Mouse (Mus musculus): ENCODE data around the gene Skor1. TPM values are rescaled to one million over a fixed set of nuclear protein-coding genes. Genes with fewer than 3 reads are reported as not detected.
A peak's percentile ranks its signal among the peaks of the same experiment; 100 is the strongest.

Skor1 gene
- polyA plus RNA-seq, 1 experiment from 2014 or later = not detected

GRCm38 (mm10) chr9:63163756-63164155, 15.0 kb upstream of the Skor1 start:
- Histone ChIP-seq H3K9ac (ENCODE audit: low read depth, low read length) (no peak overlapping the region), H3K27ac (ENCODE audit: low read depth, low read length) (no peak overlapping the region), H3K4me1 (ENCODE audit: control insufficient read depth, insufficient read depth, low read length) (peaks cover 10% of the 10 kb centered on the region), H3K4me2 (no peak overlapping the region), H3K9me3 (replicated peaks; ENCODE audit: control insufficient read depth, low read length) (no peaks in the 10 kb centered on the region), H3K27me3 (ENCODE audit: control insufficient read depth, insufficient read depth, low read length) (peaks cover 19% of the 10 kb centered on the region), H3K4me3 (ENCODE audit: low read depth, low read length) (no peak overlapping the region), H3K36me3 (ENCODE audit: control insufficient read depth, insufficient read depth, low read length) (peaks cover 3% of the 10 kb centered on the region; the same call in 1 of the 2 replicates)
- 68% methylated on average over 8 of the region's 8 CpGs for WGBS (ENCODE audit: insufficient replicate concordance)
- ATAC-seq (replicated peaks; ENCODE audit: insufficient number of reproducible peaks, low FRiP score, low TSS enrichment) = no peak

GRCm38 (mm10) chr9:63151949-63152348, 3.2 kb upstream of the Skor1 start:
- Histone ChIP-seq H3K9me3 (replicated peaks; ENCODE audit: control insufficient read depth, low read length) (peaks cover 3% of the 10 kb centered on the region; the same call in 1 of the 2 replicates), H3K27me3 (ENCODE audit: control insufficient read depth, insufficient read depth, low read length) (peaks cover 80% of the 10 kb centered on the region), H3K4me2 (no peak overlapping the region), H3K9ac (ENCODE audit: low read depth, low read length) (no peak overlapping the region), H3K27ac (ENCODE audit: low read depth, low read length) (no peak overlapping the region), H3K4me1 (ENCODE audit: control insufficient read depth, insufficient read depth, low read length) (peaks cover 10% of the 10 kb centered on the region; the same call in 1 of the 2 replicates), H3K36me3 (ENCODE audit: control insufficient read depth, insufficient read depth, low read length) (no peaks in the 10 kb centered on the region), H3K4me3 (ENCODE audit: low read depth, low read length) (no peak overlapping the region)
- 27% methylated on average over 14 of the region's 14 CpGs for WGBS (ENCODE audit: insufficient replicate concordance)
- ATAC-seq (replicated peaks; ENCODE audit: insufficient number of reproducible peaks, low FRiP score, low TSS enrichment) = no peak

- Histone ChIP-seq H3K27me3 (ENCODE audit: control insufficient read depth, insufficient read depth, low read length) (peaks cover 84% of the 10 kb centered on the region), H3K4me2 (peak overlapping the region; percentile 36), H3K4me1 (ENCODE audit: control insufficient read depth, insufficient read depth, low read length) (peaks cover 13% of the 10 kb centered on the region; the same call in 1 of the 2 replicates), H3K9ac (ENCODE audit: low read depth, low read length) (no peak overlapping the region), H3K9me3 (replicated peaks; ENCODE audit: control insufficient read depth, low read length) (peaks cover 3% of the 10 kb centered on the region; the same call in 1 of the 2 replicates), H3K27ac (ENCODE audit: low read depth, low read length) (no peak overlapping the region), H3K36me3 (ENCODE audit: control insufficient read depth, insufficient read depth, low read length) (no peaks in the 10 kb centered on the region), H3K4me3 (ENCODE audit: low read depth, low read length) (0 out of 2 replicates have a peak overlapping the region, but pooled peaks have one; percentile 4)
- ATAC-seq (replicated peaks; ENCODE audit: insufficient number of reproducible peaks, low FRiP score, low TSS enrichment) = no peak
- WGBS (ENCODE audit: insufficient replicate concordance) = 1% methylated on average over 20 of the region's 20 CpGs
Measured at GRCm38 (mm10) chr9:63151072-63151870, 2.5 kb upstream of the Skor1 start.

- ATAC-seq (replicated peaks; ENCODE audit: insufficient number of reproducible peaks, low FRiP score, low TSS enrichment) = no peak
Measured at GRCm38 (mm10) chr9:63150086-63150800, 1.5 kb upstream of the Skor1 start.

GRCm38 (mm10) chr9:63149372-63149766, 608 bp upstream of the Skor1 start:
- peak overlapping the region; percentile 76 for H3K4me2 ChIP-seq
- no peak overlapping the region for H3K9ac ChIP-seq (ENCODE audit: low read depth, low read length)
- peaks cover 3% of the 10 kb centered on the region; the same call in 1 of the 2 replicates for H3K9me3 ChIP-seq (replicated peaks; ENCODE audit: control insufficient read depth, low read length)
- WGBS (ENCODE audit: insufficient replicate concordance) = under 1% methylated on average over 20 of the region's 20 CpGs
- H3K4me3 ChIP-seq (ENCODE audit: low read depth, low read length) = peak overlapping the region; percentile 48
- no peak for ATAC-seq (replicated peaks; ENCODE audit: insufficient number of reproducible peaks, low FRiP score, low TSS enrichment)
- H3K27me3 ChIP-seq (ENCODE audit: control insufficient read depth, insufficient read depth, low read length) = peaks cover 97% of the 10 kb centered on the region
- H3K27ac ChIP-seq (ENCODE audit: low read depth, low read length) = no peak overlapping the region
- no peaks in the 10 kb centered on the region for H3K36me3 ChIP-seq (ENCODE audit: control insufficient read depth, insufficient read depth, low read length)
- peaks cover 17% of the 10 kb centered on the region; the same call in 1 of the 2 replicates for H3K4me1 ChIP-seq (ENCODE audit: control insufficient read depth, insufficient read depth, low read length)

More at GRCm38 (mm10) chr9:63150086-63150800, 1.5 kb upstream of the Skor1 start:
- Histone ChIP-seq H3K4me3 (ENCODE audit: low read depth, low read length) (no peak overlapping the region), H3K4me2 (no peak overlapping the region), H3K27ac (ENCODE audit: low read depth, low read length) (no peak overlapping the region), H3K9me3 (replicated peaks; ENCODE audit: control insufficient read depth, low read length) (peaks cover 3% of the 10 kb centered on the region; the same call in 1 of the 2 replicates), H3K36me3 (ENCODE audit: control insufficient read depth, insufficient read depth, low read length) (no peaks in the 10 kb centered on the region), H3K4me1 (ENCODE audit: control insufficient read depth, insufficient read depth, low read length) (peaks cover 17% of the 10 kb centered on the region; the same call in 1 of the 2 replicates), H3K9ac (ENCODE audit: low read depth, low read length) (no peak overlapping the region), H3K27me3 (ENCODE audit: control insufficient read depth, insufficient read depth, low read length) (peaks cover 95% of the 10 kb centered on the region)
- WGBS (ENCODE audit: insufficient replicate concordance) = 2% methylated on average over 27 of the region's 27 CpGs

GRCm38 (mm10) chr9:63147786-63148409, 863 bp downstream of the Skor1 start:
- 2% methylated on average over 14 of the region's 14 CpGs for WGBS (ENCODE audit: insufficient replicate concordance)

GRCm38 (mm10) chr9:63147296-63147695, 1.5 kb downstream of the Skor1 start:
- Histone ChIP-seq H3K27me3 (ENCODE audit: control insufficient read depth, insufficient read depth, low read length) (peaks cover 100% of the 10 kb centered on the region), H3K9me3 (replicated peaks; ENCODE audit: control insufficient read depth, low read length) (no peaks in the 10 kb centered on the region), H3K4me3 (ENCODE audit: low read depth, low read length) (no peak overlapping the region), H3K9ac (ENCODE audit: low read depth, low read length) (no peak overlapping the region), H3K4me2 (no peak overlapping the region; the same call in 1 of the 2 replicates), H3K27ac (ENCODE audit: low read depth, low read length) (no peak overlapping the region), H3K4me1 (ENCODE audit: control insufficient read depth, insufficient read depth, low read length) (peaks cover 25% of the 10 kb centered on the region), H3K36me3 (ENCODE audit: control insufficient read depth, insufficient read depth, low read length) (no peaks in the 10 kb centered on the region)
- WGBS (ENCODE audit: insufficient replicate concordance) = 1% methylated on average over 9 of the region's 9 CpGs
- no peak for ATAC-seq (replicated peaks; ENCODE audit: insufficient number of reproducible peaks, low FRiP score, low TSS enrichment)

More at GRCm38 (mm10) chr9:63147786-63148409, 863 bp downstream of the Skor1 start:
- Histone ChIP-seq H3K36me3 (ENCODE audit: control insufficient read depth, insufficient read depth, low read length) (no peaks in the 10 kb centered on the region), H3K27ac (ENCODE audit: low read depth, low read length) (no peak overlapping the region), H3K4me3 (ENCODE audit: low read depth, low read length) (no peak overlapping the region), H3K9me3 (replicated peaks; ENCODE audit: control insufficient read depth, low read length) (no peaks in the 10 kb centered on the region; the same call in 1 of the 2 replicates), H3K4me2 (no peak overlapping the region), H3K27me3 (ENCODE audit: control insufficient read depth, insufficient read depth, low read length) (peaks cover 100% of the 10 kb centered on the region), H3K9ac (ENCODE audit: low read depth, low read length) (no peak overlapping the region), H3K4me1 (ENCODE audit: control insufficient read depth, insufficient read depth, low read length) (peaks cover 25% of the 10 kb centered on the region)
- no peak for ATAC-seq (replicated peaks; ENCODE audit: insufficient number of reproducible peaks, low FRiP score, low TSS enrichment)

GRCm38 (mm10) chr9:63146856-63147274, 1.9 kb downstream of the Skor1 start:
- Histone ChIP-seq H3K36me3 (ENCODE audit: control insufficient read depth, insufficient read depth, low read length) (no peaks in the 10 kb centered on the region), H3K4me1 (ENCODE audit: control insufficient read depth, insufficient read depth, low read length) (peaks cover 25% of the 10 kb centered on the region), H3K27ac (ENCODE audit: low read depth, low read length) (no peak overlapping the region), H3K9ac (ENCODE audit: low read depth, low read length) (no peak overlapping the region), H3K27me3 (ENCODE audit: control insufficient read depth, insufficient read depth, low read length) (peaks cover 100% of the 10 kb centered on the region), H3K9me3 (replicated peaks; ENCODE audit: control insufficient read depth, low read length) (no peaks in the 10 kb centered on the region), H3K4me3 (ENCODE audit: low read depth, low read length) (peak overlapping the region; percentile 32), H3K4me2 (peak overlapping the region; percentile 57)
- under 1% methylated on average over 20 of the region's 20 CpGs for WGBS (ENCODE audit: insufficient replicate concordance)
- ATAC-seq (replicated peaks; ENCODE audit: insufficient number of reproducible peaks, low FRiP score, low TSS enrichment) = no peak
